Mouse (Mus musculus) adrenal gland, postnatal 25 days (tissue): ENCODE measurements at regions not wholly inside any gene's neighbourhood (a gene's known extent, or its start where the extent isn't known, plus 50 kb on each side); places are given as distances from the start of the nearest gene placed in this dataset.
"Not testable (repeated sequence)": the region's sequence is repeated elsewhere in the genome, so short reads cannot be mapped to it uniquely, and the experiment has no call there.

Source experiments
- DNase-seq: peaks from one replicate; pipeline ENCODE4 v3.0.0; 2021; ENCODE audit warnings: mixed read lengths

DNA sequence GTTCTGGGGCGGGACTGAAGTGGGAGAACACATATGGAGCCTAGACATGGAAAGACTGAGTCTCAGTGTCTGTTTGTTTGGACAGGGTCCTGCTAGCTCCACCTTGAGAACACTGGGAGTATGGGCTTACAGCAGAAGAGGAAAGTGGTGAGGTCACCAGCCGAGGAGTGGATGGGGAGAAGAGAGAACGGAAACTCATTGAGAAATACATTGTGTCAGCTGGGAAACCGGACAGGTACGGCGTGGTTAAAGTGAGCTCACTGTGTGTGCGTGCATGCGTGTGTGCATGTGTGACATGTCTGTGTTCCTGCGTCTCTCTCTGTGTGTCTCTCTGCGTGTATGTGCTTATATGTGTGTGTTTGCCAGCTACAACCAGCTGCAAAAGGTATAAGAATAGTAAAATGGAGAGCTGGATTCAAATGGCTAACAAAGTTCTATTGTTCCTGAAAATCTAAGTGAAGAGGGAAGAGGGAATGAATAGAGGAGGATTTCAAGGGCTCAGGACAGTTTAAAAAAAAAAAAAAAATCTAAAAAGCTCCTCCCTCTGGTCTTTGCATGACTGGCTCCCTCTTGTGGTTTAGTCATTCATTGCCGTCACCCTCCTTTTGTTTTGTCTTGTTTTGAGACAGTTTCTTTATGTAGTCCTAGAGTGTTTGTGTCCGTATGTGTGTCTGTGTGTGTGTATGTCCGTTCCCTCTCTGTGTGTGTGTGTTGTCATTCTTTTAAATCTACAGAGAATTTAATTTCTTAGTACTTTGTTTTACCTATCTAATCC lies 52.0 kb upstream of the Ak4 start:
- DNase-seq, result no peak

- no peak for DNase-seq
Observed at GRCm38 (mm10) chr4:101365299-101365698, 53.8 kb upstream of the Ak4 start.

- DNase-seq, result no peak
Observed at GRCm38 (mm10) chr4:101364716-101365115, 54.4 kb upstream of the Ak4 start.

- DNase-seq, result not testable (repeated sequence)
Observed at GRCm38 (mm10) chr4:101363231-101363630, 55.8 kb upstream of the Ak4 start.

DNA sequence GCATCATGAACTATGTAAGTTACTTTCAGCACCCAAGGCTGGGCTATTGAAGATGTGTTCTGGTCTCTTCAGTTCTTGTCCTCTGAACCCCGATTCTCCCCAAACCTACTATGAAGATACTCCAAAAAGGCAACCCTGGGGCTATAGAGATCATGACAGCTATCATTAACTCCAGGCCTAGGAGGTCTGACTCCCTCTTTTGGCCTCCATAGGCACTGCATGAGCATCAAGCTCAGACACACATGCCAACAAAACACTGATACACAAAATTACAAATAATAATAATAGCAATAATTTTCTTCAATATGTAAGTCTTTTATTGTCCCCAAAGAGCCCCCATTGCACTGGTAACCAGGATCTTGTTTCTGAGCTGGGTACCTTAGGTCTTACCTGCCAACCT lies 57.3 kb upstream of the Ak4 start:
- no peak for DNase-seq

DNA sequence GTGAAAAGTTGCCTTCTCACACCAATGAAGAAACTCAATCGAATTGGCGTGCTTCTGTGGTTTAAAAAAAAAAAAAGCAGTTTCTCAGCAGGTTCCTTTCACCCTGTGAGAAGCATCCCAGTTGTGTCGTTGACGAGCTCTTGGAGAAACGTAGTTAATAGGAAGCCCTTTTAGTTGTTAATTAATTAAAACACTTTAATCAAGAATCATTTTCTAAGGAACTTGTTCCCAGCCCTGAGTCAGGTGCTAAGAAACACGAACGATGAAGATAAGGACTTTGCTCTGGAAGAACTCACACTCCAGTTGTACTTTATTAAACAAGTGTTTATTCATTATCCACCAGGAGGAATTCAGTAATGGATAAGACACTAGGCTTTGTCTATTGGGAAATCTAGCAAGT lies 58.8 kb upstream of the Ak4 start:
- DNase-seq, result no peak

GRCm38 (mm10) chr4:101359119-101359518 lies 60.0 kb upstream of the Ak4 start:
- DNase-seq, result no peak

GRCm38 (mm10) chr4:101358525-101358924 lies 60.6 kb upstream of the Ak4 start:
- DNase-seq, result no peak

- no peak for DNase-seq
Observed at GRCm38 (mm10) chr4:101357923-101358322, 61.2 kb upstream of the Ak4 start.

DNA sequence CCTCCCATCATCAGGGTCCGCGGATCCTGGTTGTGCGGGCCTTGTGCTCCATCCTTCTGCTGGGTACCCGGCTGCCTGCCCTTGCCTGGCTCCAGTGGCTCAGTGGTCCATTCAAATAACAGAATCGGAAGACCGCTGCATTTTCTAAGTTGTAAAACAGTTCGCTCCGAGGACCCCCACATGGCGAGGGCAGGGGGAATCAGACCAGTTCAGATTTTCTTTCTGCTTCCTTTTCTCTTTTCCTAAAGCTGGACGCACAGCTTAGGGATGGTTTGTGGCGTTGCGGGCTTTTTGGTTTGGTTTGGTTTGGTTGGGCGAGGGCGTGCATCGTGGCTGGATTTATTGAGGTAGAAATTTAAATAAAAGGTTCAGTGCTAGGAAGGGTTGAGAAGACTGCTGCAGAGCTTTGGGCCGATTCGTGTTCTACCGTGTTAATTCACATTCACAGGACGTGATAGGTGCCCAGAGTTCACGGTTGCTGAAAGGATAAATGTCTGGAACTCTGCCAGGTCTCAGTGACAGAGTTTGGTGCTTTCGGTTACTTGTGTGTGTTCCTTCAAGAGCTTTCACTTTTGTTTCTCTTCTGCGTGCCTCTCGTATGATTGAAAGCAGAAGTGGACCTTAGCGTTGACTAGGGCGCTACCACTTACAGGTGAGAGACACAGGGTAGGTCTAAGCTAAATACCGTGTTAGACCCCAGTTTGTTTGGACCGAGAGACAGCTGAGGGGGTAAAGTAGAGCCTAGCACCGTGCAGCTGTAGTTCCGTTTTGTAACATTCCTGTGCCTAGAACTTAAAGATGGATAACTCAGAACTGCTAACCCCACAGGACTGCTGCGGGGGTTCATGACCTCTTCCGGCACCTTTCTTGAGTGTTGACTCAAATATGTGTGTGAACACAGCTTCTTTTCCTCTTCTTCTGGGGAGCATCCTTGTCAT lies 61.9 kb upstream of the Ak4 start:
- DNase-seq, result peak; percentile 12

GRCm38 (mm10) chr4:101356093-101356953 lies 62.8 kb upstream of the Ak4 start:
- DNase-seq, result peak; percentile 89

GRCm38 (mm10) chr4:101355431-101356092 lies 63.5 kb upstream of the Ak4 start:
- peak; percentile 54 for DNase-seq

DNA sequence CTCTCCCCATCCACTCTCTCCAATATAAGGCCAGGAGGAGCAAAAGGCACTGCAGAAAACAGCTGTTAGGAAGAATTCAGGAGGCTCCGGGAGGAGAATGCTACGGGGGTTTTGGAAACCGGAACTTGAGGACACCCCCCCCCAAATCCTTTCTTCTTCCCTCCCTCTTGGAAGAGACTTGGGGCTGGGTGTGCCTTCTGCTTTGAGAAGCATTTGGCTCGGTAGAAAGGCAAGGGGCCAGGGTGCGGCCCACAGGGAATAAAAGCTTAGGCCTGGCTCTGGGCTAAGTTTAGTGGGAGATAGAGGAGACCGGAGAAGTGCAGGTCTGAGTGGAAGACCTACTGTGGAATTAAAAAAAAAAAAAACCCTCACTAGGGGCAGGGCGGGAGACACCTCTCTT lies 64.1 kb upstream of the Ak4 start:
- peak; percentile 53 for DNase-seq

GRCm38 (mm10) chr4:101354086-101354855 lies 64.8 kb upstream of the Ak4 start:
- DNase-seq, result no peak

GRCm38 (mm10) chr4:101352178-101352577 lies 66.9 kb upstream of the Ak4 start:
- DNase-seq, result no peak

- no peak for DNase-seq
Observed at GRCm38 (mm10) chr4:101351716-101352115, 67.4 kb upstream of the Ak4 start.

GRCm38 (mm10) chr4:101350656-101351055 lies 68.4 kb upstream of the Ak4 start:
- DNase-seq, result peak; percentile 38

DNA sequence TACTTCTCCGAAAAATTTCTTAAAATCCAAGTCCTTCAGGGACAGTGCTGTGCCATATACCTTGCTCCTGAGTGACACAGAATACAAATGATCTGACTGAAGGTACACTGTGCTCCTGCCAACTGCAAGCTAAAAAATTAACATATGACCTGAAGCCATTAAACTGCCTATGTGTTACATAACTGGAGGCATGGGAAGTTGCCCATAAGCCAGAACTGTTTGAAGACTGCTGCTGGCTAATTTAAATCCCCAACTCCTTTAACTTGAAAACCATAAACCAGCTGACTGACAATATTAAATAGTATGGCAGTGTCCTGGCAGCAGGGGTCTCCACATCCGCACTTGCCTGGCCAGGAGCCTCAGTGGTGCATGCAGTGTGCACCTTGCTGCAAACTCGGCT lies 68.9 kb upstream of the Ak4 start:
- DNase-seq, result no peak

DNA sequence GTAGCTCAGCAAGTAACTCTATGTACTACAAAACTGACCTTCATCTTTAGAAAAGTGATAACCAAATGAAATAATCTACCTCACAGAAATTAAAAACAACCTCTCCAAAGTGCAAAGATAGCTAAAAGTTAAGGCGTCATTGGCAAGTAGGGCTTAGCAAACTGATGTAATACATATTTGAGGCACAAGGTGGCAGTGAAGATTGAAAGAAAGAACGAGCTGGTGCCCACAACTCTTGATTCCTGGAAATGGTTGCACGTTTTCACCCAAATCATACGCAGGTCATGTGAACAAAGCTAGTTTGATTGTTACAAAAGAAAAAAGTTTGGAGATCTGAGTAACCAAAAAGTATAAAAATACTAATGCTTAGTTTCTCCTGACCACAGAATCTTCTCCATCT lies 69.7 kb upstream of the Ak4 start:
- no peak for DNase-seq

GRCm38 (mm10) chr4:101347309-101347708 lies 71.8 kb upstream of the Ak4 start:
- DNase-seq, result no peak
